Mouse (Mus musculus): ENCODE measurements around the gene Pcsk7. TPM values are rescaled to one million over a fixed set of nuclear protein-coding genes. Genes with fewer than 3 reads are reported as not detected.

Gene Pcsk7
- total and polyA plus RNA-seq, 2 experiments from 2014 or later: 20.2 to 23.2 TPM

- WGBS: 98% methylated on average over 6 of the region's 6 CpGs
- H3K4me3 ChIP-seq (ENCODE audit: low read depth, low read length): no peak overlapping the region
- peaks cover 4% of the 10 kb centered on the region; the same call in 1 of the 2 replicates for H3K27me3 ChIP-seq (ENCODE audit: insufficient read depth, low read length)
- H3K9me3 ChIP-seq (ENCODE audit: low read length): no peaks in the 10 kb centered on the region
- no peak overlapping the region; the same call in 1 of the 2 replicates for H3K9ac ChIP-seq (replicated peaks; ENCODE audit: low read length, poor library complexity, severe bottlenecking)
- no peak for TF ChIP-seq CTCF (IDR thresholded peaks at IDR 0.05)
- H3K27ac ChIP-seq (ENCODE audit: low read depth, low read length): no peak overlapping the region
- H3K4me2 ChIP-seq (ENCODE audit: low read depth, low read length, poor library complexity, severe bottlenecking): no peak overlapping the region
- DNase-seq (ENCODE audit: low spot score) (no peak), ATAC-seq (ENCODE audit: low FRiP score) (no peak)
- peaks cover 3% of the 10 kb centered on the region; the same call in 1 of the 2 replicates for H3K4me1 ChIP-seq (ENCODE audit: insufficient read depth, low read length)
- H3K36me3 ChIP-seq (ENCODE audit: insufficient read depth, low read length): peaks cover 55% of the 10 kb centered on the region
These were observed 33.5 kb downstream of the Pcsk7 start for GRCm38 (mm10) chr9:45939794-45940193.

DNA sequence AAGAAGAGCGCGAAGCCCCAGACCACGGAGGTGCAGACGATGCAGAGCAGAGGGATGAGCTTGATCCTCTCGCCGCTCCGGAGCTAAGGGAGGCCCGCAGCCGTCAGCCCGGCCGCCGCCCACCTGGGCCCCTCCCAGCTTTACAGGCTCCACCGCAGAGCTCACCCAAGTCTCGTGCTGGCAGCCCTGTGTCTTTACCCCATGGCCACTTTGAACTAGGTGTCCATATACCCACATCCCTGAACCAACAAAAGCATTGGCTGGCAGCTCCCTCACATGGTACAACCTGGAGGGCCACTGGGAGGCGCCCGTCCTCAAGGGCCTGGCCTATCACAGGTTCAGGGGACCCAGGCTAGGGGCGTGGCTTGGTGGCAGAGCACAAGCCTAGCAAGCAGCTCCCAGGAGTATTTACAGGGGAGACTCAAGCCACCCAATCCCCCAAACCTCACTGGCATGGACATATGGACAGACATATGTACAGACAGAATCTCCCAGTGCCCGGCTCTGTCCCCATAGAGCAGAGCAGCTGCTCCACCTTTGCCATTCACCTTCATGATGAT, 35.1 kb downstream of the Pcsk7 start:
- H3K27me3 ChIP-seq (ENCODE audit: insufficient read depth, low read length): peaks cover 1% of the 10 kb centered on the region; the same call in 1 of the 2 replicates
- peaks cover 71% of the 10 kb centered on the region for H3K36me3 ChIP-seq (ENCODE audit: insufficient read depth, low read length)
- H3K9me3 ChIP-seq (ENCODE audit: low read length): no peaks in the 10 kb centered on the region
- H3K4me3 ChIP-seq (ENCODE audit: low read depth, low read length): no peak overlapping the region
- H3K27ac ChIP-seq (ENCODE audit: low read depth, low read length): no peak overlapping the region
- peak; percentile 28; the same call in 1 of the 2 replicates for TF ChIP-seq CTCF (IDR thresholded peaks at IDR 0.05)
- DNase-seq (ENCODE audit: low spot score): no peak
- H3K4me1 ChIP-seq (ENCODE audit: insufficient read depth, low read length): no peaks in the 10 kb centered on the region
- H3K4me2 ChIP-seq (ENCODE audit: low read depth, low read length, poor library complexity, severe bottlenecking): no peak overlapping the region
- no peak overlapping the region for H3K9ac ChIP-seq (replicated peaks; ENCODE audit: low read length, poor library complexity, severe bottlenecking)
- ATAC-seq (ENCODE audit: low FRiP score): no peak
- WGBS: 69% methylated on average over 18 of the region's 18 CpGs

DNA sequence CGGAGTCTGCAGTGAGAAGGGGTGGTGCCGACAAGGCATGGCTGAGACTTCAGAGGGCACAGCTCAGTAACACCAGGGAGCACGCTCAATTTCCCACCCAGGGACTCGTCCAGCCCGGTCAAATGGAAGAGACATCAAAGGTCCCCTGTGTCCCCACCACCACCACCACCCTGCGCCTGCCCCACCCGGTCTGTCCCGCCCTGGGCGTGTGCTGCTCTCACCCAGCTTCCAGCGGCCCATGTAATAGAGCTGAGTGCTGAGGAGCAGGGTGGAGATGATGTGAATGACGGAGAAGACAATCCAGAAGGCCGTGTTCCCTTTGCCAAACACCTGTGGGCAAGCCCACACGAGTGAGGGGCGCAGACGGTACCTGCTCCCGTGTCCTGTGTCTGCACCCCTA, 36.2 kb downstream of the Pcsk7 start:
- Histone ChIP-seq H3K4me2 (ENCODE audit: low read depth, low read length, poor library complexity, severe bottlenecking) (no peak overlapping the region), H3K27me3 (ENCODE audit: insufficient read depth, low read length) (no peaks in the 10 kb centered on the region), H3K9ac (replicated peaks; ENCODE audit: low read length, poor library complexity, severe bottlenecking) (no peak overlapping the region), H3K4me1 (ENCODE audit: insufficient read depth, low read length) (no peaks in the 10 kb centered on the region), H3K36me3 (ENCODE audit: insufficient read depth, low read length) (peaks cover 80% of the 10 kb centered on the region), H3K27ac (ENCODE audit: low read depth, low read length) (no peak overlapping the region), H3K4me3 (ENCODE audit: low read depth, low read length) (no peak overlapping the region), H3K9me3 (ENCODE audit: low read length) (no peaks in the 10 kb centered on the region)
- no peak for TF ChIP-seq CTCF (IDR thresholded peaks at IDR 0.05)
- ATAC-seq (ENCODE audit: low FRiP score) (no peak), DNase-seq (ENCODE audit: low spot score) (no peak)
- 93% methylated on average over 16 of the region's 16 CpGs for WGBS

DNA sequence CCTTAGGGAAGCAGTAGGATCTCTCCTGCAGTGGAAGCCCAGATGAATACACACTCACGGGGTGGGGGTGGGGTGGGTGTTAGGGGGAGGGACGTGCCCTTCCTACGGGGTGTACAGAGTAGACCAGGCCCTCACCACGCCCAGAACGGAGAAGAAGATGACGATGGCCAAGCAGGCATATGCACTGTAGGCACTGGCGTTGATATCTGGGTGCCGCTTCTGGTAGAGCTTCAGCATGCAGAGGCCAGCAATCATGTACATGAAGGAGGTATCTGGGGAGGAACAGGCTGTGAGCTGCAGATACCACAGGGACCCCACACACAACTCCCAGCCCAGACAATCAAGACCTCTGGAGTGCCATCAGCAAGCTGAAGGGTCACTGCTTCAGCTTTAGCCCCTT, 36.6 kb downstream of the Pcsk7 start:
- H3K9me3 ChIP-seq (ENCODE audit: low read length): no peaks in the 10 kb centered on the region
- H3K4me2 ChIP-seq (ENCODE audit: low read depth, low read length, poor library complexity, severe bottlenecking): no peak overlapping the region
- H3K9ac ChIP-seq (replicated peaks; ENCODE audit: low read length, poor library complexity, severe bottlenecking): no peak overlapping the region
- no peak overlapping the region for H3K4me3 ChIP-seq (ENCODE audit: low read depth, low read length)
- no peak for TF ChIP-seq CTCF (IDR thresholded peaks at IDR 0.05)
- H3K36me3 ChIP-seq (ENCODE audit: insufficient read depth, low read length): peaks cover 83% of the 10 kb centered on the region
- no peaks in the 10 kb centered on the region for H3K4me1 ChIP-seq (ENCODE audit: insufficient read depth, low read length)
- no peaks in the 10 kb centered on the region for H3K27me3 ChIP-seq (ENCODE audit: insufficient read depth, low read length)
- ATAC-seq (ENCODE audit: low FRiP score) (no peak), DNase-seq (ENCODE audit: low spot score) (no peak)
- H3K27ac ChIP-seq (ENCODE audit: low read depth, low read length): no peak overlapping the region
- 96% methylated on average over 8 of the region's 8 CpGs for WGBS

GRCm38 (mm10) chr9:45943628-45944505, 37.6 kb downstream of the Pcsk7 start:
- Histone ChIP-seq H3K9ac (replicated peaks; ENCODE audit: low read length, poor library complexity, severe bottlenecking) (no peak overlapping the region), H3K27me3 (ENCODE audit: insufficient read depth, low read length) (no peaks in the 10 kb centered on the region), H3K9me3 (ENCODE audit: low read length) (no peaks in the 10 kb centered on the region), H3K4me3 (ENCODE audit: low read depth, low read length) (no peak overlapping the region), H3K36me3 (ENCODE audit: insufficient read depth, low read length) (peaks cover 81% of the 10 kb centered on the region), H3K4me2 (ENCODE audit: low read depth, low read length, poor library complexity, severe bottlenecking) (no peak overlapping the region), H3K4me1 (ENCODE audit: insufficient read depth, low read length) (no peaks in the 10 kb centered on the region), H3K27ac (ENCODE audit: low read depth, low read length) (no peak overlapping the region)
- DNase-seq (ENCODE audit: low spot score): no peak
- TF ChIP-seq CTCF (IDR thresholded peaks at IDR 0.05): no peak
- ATAC-seq (ENCODE audit: low FRiP score): 0 out of 2 replicates have a peak, but pooled peaks have one; percentile 4
- 87% methylated on average over 8 of the region's 8 CpGs for WGBS
